ENCODE assay signal across 12 mouse cellular contexts in genomic region chr2:93303260-93303584, GRCm38 (mm10). TPM values are rescaled to one million over a fixed set of nuclear protein-coding genes. Genes with fewer than 3 reads are reported as not detected.
DNase-seq lines count a peak whose midpoint lies in the region; ATAC-seq lines count a peak whose summit lies in the region.
"Had no signal": no experiment of that assay in that cellular context is flagged by ENCODE, and none has a peak within 500 bp of the region (broad histone marks: within the 10 kb centered on the region; RNA-seq: fewer than 3 reads in every experiment).

No protein-coding gene starts in this region.

- H3K4me3 ChIP-seq in intestine, embryonic 14.5 days (ENCODE audit: low read depth, low read length): no peak overlapping the region
- no peak overlapping the region for H3K4me3 ChIP-seq in intestine, embryonic 15.5 days (replicated peaks)
- H3K4me3 ChIP-seq in embryonic facial prominence, embryonic 13.5 days: no peak overlapping the region
- no peak overlapping the region for H3K4me3 ChIP-seq in hindbrain, embryonic 10.5 days
- H3K4me3 ChIP-seq in midbrain, embryonic 15.5 days: no peak overlapping the region
- H3K4me3 ChIP-seq: erythroblast, embryonic 14.5 days; limb, embryonic 13.5 days had no signal

- ATAC-seq in intestine, embryonic 14.5 days (replicated peaks; ENCODE audit: low FRiP score, low TSS enrichment, low read depth): 0 out of 2 replicates have a peak, but pooled peaks have one; percentile 29
- ATAC-seq in intestine, embryonic 15.5 days: no peak
- no peak for ATAC-seq in embryonic facial prominence, embryonic 13.5 days (ENCODE audit: insufficient number of reproducible peaks, insufficient read depth, low FRiP score, low TSS enrichment, low read depth)
- ATAC-seq in midbrain, embryonic 15.5 days (replicated peaks): no peak; the same call in 1 of the 2 replicates

- H3K27ac ChIP-seq in intestine, embryonic 14.5 days (ENCODE audit: low read depth): peak overlapping the region; percentile 66
- no peak overlapping the region for H3K27ac ChIP-seq in intestine, embryonic 15.5 days
- peak overlapping the region; percentile 78 for H3K27ac ChIP-seq in embryonic facial prominence, embryonic 13.5 days
- H3K27ac ChIP-seq in hindbrain, embryonic 10.5 days: peak overlapping the region; percentile 91
- peak overlapping the region; percentile 73 for H3K27ac ChIP-seq in midbrain, embryonic 15.5 days

- DNase-seq in intestine, embryonic 14.5 days (ENCODE audit: low spot score): no peak
- no peak for DNase-seq in hindbrain, embryonic 10.5 days (ENCODE audit: low spot score)
- DNase-seq in left cerebral cortex, adult 8-10 months (ENCODE audit: low spot score in 2 of 2): no peak
- no peak for DNase-seq in frontal cortex, postnatal 14 days (ENCODE audit: low spot score in 2 of 2)
- DNase-seq in adrenal gland, postnatal 36 days: no peak
- DNase-seq: cerebellum, adult 18-20 months; thymus, postnatal 25 days had no signal

- H3K36me3 ChIP-seq in intestine, embryonic 14.5 days (ENCODE audit: control insufficient read depth, insufficient read depth, low read length): 0 out of 2 replicates have a peak, but pooled peaks cover 8% of the 10 kb centered on the region
- H3K36me3 ChIP-seq in intestine, embryonic 15.5 days: no peaks in the 10 kb centered on the region
- no peaks in the 10 kb centered on the region for H3K36me3 ChIP-seq in embryonic facial prominence, embryonic 13.5 days
- H3K36me3 ChIP-seq in hindbrain, embryonic 10.5 days: peaks cover 64% of the 10 kb centered on the region
- H3K36me3 ChIP-seq in midbrain, embryonic 15.5 days (replicated peaks): no peaks in the 10 kb centered on the region
- H3K36me3 ChIP-seq: limb, embryonic 13.5 days had no signal

- no peaks in the 10 kb centered on the region for H3K27me3 ChIP-seq in intestine, embryonic 14.5 days (replicated peaks; ENCODE audit: control insufficient read depth, insufficient read depth, low read length)
- H3K27me3 ChIP-seq in intestine, embryonic 15.5 days (replicated peaks): no peaks in the 10 kb centered on the region
- no peaks in the 10 kb centered on the region for H3K27me3 ChIP-seq in embryonic facial prominence, embryonic 13.5 days
- no peaks in the 10 kb centered on the region for H3K27me3 ChIP-seq in hindbrain, embryonic 10.5 days (ENCODE audit: insufficient read depth, poor library complexity, severe bottlenecking)
- no peaks in the 10 kb centered on the region for H3K27me3 ChIP-seq in midbrain, embryonic 15.5 days (replicated peaks)
- H3K27me3 ChIP-seq: limb, embryonic 13.5 days had no signal

- WGBS in intestine, embryonic 14.5 days: 61% methylated on average over 5 of the region's 5 CpGs
- 62% methylated on average over 5 of the region's 5 CpGs for WGBS in intestine, embryonic 15.5 days
- whole genome bisulfite sequencing in embryonic facial prominence, embryonic 13.5 days: 37% methylated on average over 5 of the region's 5 CpGs
- WGBS in hindbrain, embryonic 10.5 days: 26% methylated on average over 5 of the region's 5 CpGs
- 17% methylated on average over 5 of the region's 5 CpGs for WGBS in midbrain, embryonic 15.5 days

- no peaks in the 10 kb centered on the region; the same call in 1 of the 2 replicates for H3K9me3 ChIP-seq in intestine, embryonic 14.5 days (ENCODE audit: control insufficient read depth, low read length)
- no peaks in the 10 kb centered on the region for H3K9me3 ChIP-seq in intestine, embryonic 15.5 days
- no peaks in the 10 kb centered on the region for H3K9me3 ChIP-seq in embryonic facial prominence, embryonic 13.5 days
- no peaks in the 10 kb centered on the region for H3K9me3 ChIP-seq in hindbrain, embryonic 10.5 days
- H3K9me3 ChIP-seq in midbrain, embryonic 15.5 days: no peaks in the 10 kb centered on the region
- H3K9me3 ChIP-seq: limb, embryonic 13.5 days had no signal

- peaks cover 18% of the 10 kb centered on the region; the same call in 1 of the 2 replicates for H3K4me1 ChIP-seq in intestine, embryonic 14.5 days (replicated peaks; ENCODE audit: control insufficient read depth, insufficient read depth, low read length)
- H3K4me1 ChIP-seq in intestine, embryonic 15.5 days (replicated peaks): peaks cover 18% of the 10 kb centered on the region
- H3K4me1 ChIP-seq in embryonic facial prominence, embryonic 13.5 days: peaks cover 17% of the 10 kb centered on the region
- peaks cover 50% of the 10 kb centered on the region for H3K4me1 ChIP-seq in hindbrain, embryonic 10.5 days (replicated peaks)
- peaks cover 25% of the 10 kb centered on the region for H3K4me1 ChIP-seq in midbrain, embryonic 15.5 days

- H3K4me2 ChIP-seq in intestine, embryonic 14.5 days (ENCODE audit: low read length): no peak overlapping the region
- H3K4me2 ChIP-seq in intestine, embryonic 15.5 days (replicated peaks): no peak overlapping the region
- no peak overlapping the region for H3K4me2 ChIP-seq in embryonic facial prominence, embryonic 13.5 days
- H3K4me2 ChIP-seq in midbrain, embryonic 15.5 days: no peak overlapping the region
- H3K4me2 ChIP-seq: limb, embryonic 13.5 days had no signal

- H3K9ac ChIP-seq in intestine, embryonic 14.5 days (ENCODE audit: low read length): no peak overlapping the region
- H3K9ac ChIP-seq in intestine, embryonic 15.5 days: no peak overlapping the region
- 0 out of 2 replicates have a peak overlapping the region, but pooled peaks have one; percentile 27 for H3K9ac ChIP-seq in embryonic facial prominence, embryonic 13.5 days
- no peak overlapping the region; the same call in 1 of the 2 replicates for H3K9ac ChIP-seq in midbrain, embryonic 15.5 days
- H3K9ac ChIP-seq: limb, embryonic 13.5 days had no signal

RNA-seq across cellular contexts. Expression of gene Tspan18, which starts 31.1 kb away (rescaled TPM):
- polyA plus RNA-seq in intestine, embryonic 14.5 days (2014; fragmentation: Nextera tagmentation; extraction: Ambion mirVana): 36.1 and 41.0 TPM in 2 replicates
- 21.4 and 23.0 TPM in 2 replicates for polyA plus RNA-seq in intestine, embryonic 15.5 days (2015; fragmentation: Nextera tagmentation; extraction: Ambion mirVana)
- 17.7 and 20.8 TPM in 2 replicates for polyA plus RNA-seq in embryonic facial prominence, embryonic 13.5 days (2015; fragmentation: Nextera tagmentation; extraction: Ambion mirVana)
- polyA plus RNA-seq in hindbrain, embryonic 10.5 days (2016; fragmentation: Nextera tagmentation; extraction: Ambion mirVana): 48.6 and 55.1 TPM in 2 replicates
- polyA plus RNA-seq in midbrain, embryonic 15.5 days (2015; fragmentation: Nextera tagmentation; extraction: Ambion mirVana): 20.1 and 22.6 TPM in 2 replicates
- 1 to 10 TPM; 2.1 to 4.5 (median 3.6) TPM for total RNA-seq in left cerebral cortex, adult 8-10 months (2022)
- 10 to 100 TPM; 49.7 to 59.4 TPM for total RNA-seq in adrenal gland, postnatal 36 days (2021)
